Mouse (Mus musculus) stomach, embryonic 16.5 days (tissue): ENCODE measurements around the gene Ddost. TPM values are rescaled to one million over a fixed set of nuclear protein-coding genes. Genes with fewer than 3 reads are reported as not detected.

Source experiments
- ATAC-seq: fragments of 200-750 bp; cut with Nextera tagmentation; 2 replicates; pipeline ENCODE4 v1.8.0; 2017; ENCODE audit warnings: moderate number of reproducible peaks, moderate TSS enrichment; ENCODE audit not compliant: insufficient read depth, low FRiP score
- H3K27ac ChIP-seq: fragments of 300-500 bp; sonication (generic); 2 replicates; pipeline ENCODE4 v1.5.1; 2014; ENCODE audit warnings: low read length
- H3K27me3 ChIP-seq: fragments of 300-500 bp; sonication (generic); 2 replicates; pipeline ENCODE4 v1.6.1; 2014; ENCODE audit warnings: low read length, control low read depth, mixed read lengths; ENCODE audit not compliant: control insufficient read depth, insufficient read depth
- H3K36me3 ChIP-seq: fragments of 300-500 bp; sonication (generic); 2 replicates; pipeline ENCODE4 v1.6.1; 2014; ENCODE audit warnings: low read length; ENCODE audit not compliant: control insufficient read depth, insufficient read depth
- H3K4me1 ChIP-seq: fragments of 300-500 bp; sonication (generic); 2 replicates; pipeline ENCODE4 v1.6.1; 2014; ENCODE audit warnings: low read length, control low read depth, mixed read lengths; ENCODE audit not compliant: control insufficient read depth, insufficient read depth
- H3K4me2 ChIP-seq: fragments of 300-500 bp; sonication (generic); 2 replicates; pipeline ENCODE4 v1.6.1; 2014; ENCODE audit warnings: low read depth, low read length, mixed read lengths
- H3K4me3 ChIP-seq: fragments of 300-500 bp; sonication (generic); replicated peaks from 2 replicates; pipeline ENCODE4 v1.5.1; 2014; ENCODE audit warnings: mild to moderate bottlenecking, low read length
- H3K9ac ChIP-seq: fragments of 300-500 bp; sonication (generic); 2 replicates; pipeline ENCODE4 v1.6.1; 2014; ENCODE audit warnings: low read length
- H3K9me3 ChIP-seq: fragments of 300-500 bp; sonication (generic); replicated peaks from 2 replicates; pipeline ENCODE4 v1.6.1; 2016; ENCODE audit warnings: low read length, control low read depth; ENCODE audit not compliant: control insufficient read depth
- WGBS: fragments of 180-500 bp; shearing (Covaris S2); extraction: QIAGEN DNeasy Blood & Tissue Kit; methylation state at CpG from one replicate; pipeline ENCODE4 v1.1.7; 2014; 5-methylcytosine and 5-hydroxymethylcytosine counted together
- polyA plus RNA-seq: library from polyadenylated mRNA; unstranded; fragments of >200 nt; fragmentation: Nextera tagmentation; extraction: Ambion mirVana; gene quantifications from 2 replicates; pipeline ENCODE4 v1.2.1, GENCODE M21; 2015

Gene Ddost
- 418 and 440 TPM in 2 replicates for polyA plus RNA-seq

DNA sequence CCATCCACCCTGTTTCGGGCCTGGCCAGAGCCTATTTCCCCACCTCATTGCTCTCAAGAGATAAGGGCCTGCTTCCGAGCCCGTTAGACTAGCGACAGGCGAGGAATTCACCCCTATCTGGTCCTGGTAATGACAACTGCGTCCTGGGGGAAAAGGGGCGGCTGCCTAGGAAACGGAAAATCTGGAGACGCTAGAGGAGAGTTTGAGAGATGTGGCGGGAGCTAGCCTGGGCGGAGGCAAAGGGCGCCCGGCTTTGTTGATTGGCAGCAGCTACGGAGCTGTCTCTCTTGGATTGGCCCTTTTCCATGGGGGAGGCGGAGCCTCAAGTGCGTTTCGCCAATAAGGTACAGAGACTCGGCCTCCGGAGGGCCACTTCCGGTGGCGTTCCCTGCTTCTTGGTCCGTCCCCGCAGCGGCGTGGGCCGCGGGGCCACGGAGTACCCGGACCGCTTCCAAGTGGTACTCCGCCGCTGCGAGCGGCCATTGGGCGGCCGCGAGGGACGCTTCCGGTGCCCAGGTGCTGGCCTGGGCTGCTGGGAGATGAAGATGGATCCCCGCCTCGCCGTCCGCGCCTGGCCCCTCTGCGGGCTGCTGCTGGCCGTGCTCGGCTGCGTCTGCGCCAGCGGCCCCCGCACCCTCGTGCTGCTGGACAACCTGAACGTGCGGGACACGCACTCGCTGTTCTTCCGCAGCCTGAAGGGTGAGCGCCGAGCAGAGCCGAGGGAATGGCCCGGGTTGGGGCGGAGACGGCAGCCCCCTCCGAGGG lies at the start of gene Ddost:
Gene Ddost, plus strand, starts transcription at position 391 of the 765 bp plus-strand sequence.
- no peaks in the 10 kb centered on the region for H3K27me3 ChIP-seq
- H3K27ac ChIP-seq = peak within 1 kb of the TSS; percentile 81
- peak within 1 kb of the TSS; percentile 97 for H3K9ac ChIP-seq
- no peaks in the 10 kb centered on the region for H3K9me3 ChIP-seq
- under 1% methylated on average over 64 of the region's 64 CpGs for whole genome bisulfite sequencing
- H3K4me1 ChIP-seq = peaks cover 16% of the 10 kb centered on the region
- peak within 1 kb of the TSS; percentile 72 for H3K4me2 ChIP-seq
- peak within 1 kb of the TSS; percentile 98 for H3K4me3 ChIP-seq
- ATAC-seq = peak; percentile 98
- 0 out of 2 replicates have a peak, but pooled peaks cover 5% of the 10 kb centered on the region for H3K36me3 ChIP-seq

DNA sequence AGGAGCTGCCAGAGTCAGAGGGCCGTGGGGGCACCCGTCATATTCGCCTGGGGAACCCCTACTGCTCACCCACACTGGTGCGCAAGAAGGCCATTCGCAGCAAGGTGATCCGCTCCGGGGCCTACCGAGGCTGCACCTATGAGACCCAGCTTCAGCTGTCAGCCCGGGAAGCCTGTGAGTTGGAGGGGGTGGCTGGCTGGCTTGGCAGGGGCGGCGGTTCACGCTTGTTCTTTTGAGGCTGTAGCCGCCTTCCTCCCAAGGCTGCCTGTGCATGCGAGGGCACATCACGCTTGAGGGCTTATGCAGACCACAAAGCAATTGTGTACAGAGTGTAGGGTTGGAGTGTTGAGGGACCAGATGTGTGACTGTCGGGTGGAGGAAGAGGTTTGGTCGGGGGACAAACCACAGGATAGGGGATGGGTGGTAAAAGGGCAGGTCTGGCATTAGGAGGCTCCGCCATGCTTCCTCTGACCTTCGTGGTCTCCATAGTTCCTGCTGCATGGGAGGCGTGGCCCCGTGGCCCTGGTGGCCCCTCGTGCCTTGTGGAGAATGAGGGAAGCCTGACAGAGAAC lies 47.3 kb upstream of the Ddost start:
- no peak overlapping the region for H3K27ac ChIP-seq
- WGBS = 77% methylated on average over 22 of the region's 22 CpGs

DNA sequence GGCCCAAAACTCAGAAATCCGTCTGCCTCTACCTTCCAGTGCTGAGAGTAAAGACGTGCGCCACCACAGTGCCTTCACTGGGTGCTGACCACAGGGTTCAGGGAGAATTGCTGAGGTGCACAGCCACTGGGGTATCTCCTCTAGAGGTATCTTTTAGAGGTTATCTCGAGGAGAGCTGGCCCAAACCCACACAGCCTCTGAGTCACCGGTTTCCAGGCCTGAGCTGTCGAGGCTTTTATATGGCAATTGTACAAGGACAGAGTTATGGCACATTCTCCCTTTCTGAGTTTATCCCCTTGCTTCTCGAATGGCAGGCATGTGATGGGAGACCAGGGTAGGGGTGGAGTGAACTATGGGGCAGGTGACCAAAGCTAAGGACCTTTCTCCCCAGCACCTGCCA lies 45.9 kb upstream of the Ddost start:
- H3K27ac ChIP-seq = no peak overlapping the region
- 75% methylated on average over 7 of the region's 7 CpGs for WGBS
- H3K27me3 ChIP-seq = peaks cover 6% of the 10 kb centered on the region
- H3K36me3 ChIP-seq = no peaks in the 10 kb centered on the region
- no peaks in the 10 kb centered on the region for H3K9me3 ChIP-seq
- no peak for ATAC-seq
- no peak overlapping the region for H3K4me3 ChIP-seq
- no peak overlapping the region for H3K9ac ChIP-seq
- 0 out of 2 replicates have a peak, but pooled peaks cover 3% of the 10 kb centered on the region for H3K4me1 ChIP-seq
- H3K4me2 ChIP-seq = no peak overlapping the region

More for the DNA sequence above, 47.3 kb upstream of the Ddost start:
- Histone ChIP-seq H3K4me3 (no peak overlapping the region), H3K4me1 (no peaks in the 10 kb centered on the region), H3K9me3 (no peaks in the 10 kb centered on the region), H3K9ac (no peak overlapping the region), H3K4me2 (no peak overlapping the region), H3K36me3 (no peaks in the 10 kb centered on the region), H3K27me3 (no peaks in the 10 kb centered on the region)
- no peak for ATAC-seq

DNA sequence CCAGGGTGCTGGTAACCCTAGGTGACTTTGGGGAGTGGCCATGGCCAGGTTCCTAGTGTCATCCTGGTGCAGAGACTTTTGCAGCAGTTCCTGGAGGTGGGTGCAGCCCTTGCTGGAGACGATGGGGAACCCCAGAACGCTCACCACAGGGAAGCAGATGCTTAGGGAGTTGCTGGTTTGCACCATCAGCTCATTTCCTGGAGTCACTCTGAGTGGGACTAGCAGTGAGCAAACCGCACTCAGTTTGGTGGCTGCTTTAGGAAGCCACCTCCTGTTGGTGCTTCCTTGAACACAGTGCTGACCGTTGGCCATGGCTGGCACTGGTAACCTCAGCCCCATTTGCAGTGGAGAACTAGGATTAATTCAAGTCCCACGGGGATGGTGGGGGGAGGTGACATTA lies 45.0 kb upstream of the Ddost start:
- Histone ChIP-seq H3K36me3 (no peaks in the 10 kb centered on the region), H3K4me1 (0 out of 2 replicates have a peak, but pooled peaks cover 3% of the 10 kb centered on the region), H3K27ac (no peak overlapping the region), H3K4me2 (no peak overlapping the region), H3K4me3 (no peak overlapping the region), H3K9me3 (no peaks in the 10 kb centered on the region), H3K27me3 (peaks cover 6% of the 10 kb centered on the region), H3K9ac (no peak overlapping the region)
- ATAC-seq = no peak
- 78% methylated on average over 5 of the region's 5 CpGs for WGBS

DNA sequence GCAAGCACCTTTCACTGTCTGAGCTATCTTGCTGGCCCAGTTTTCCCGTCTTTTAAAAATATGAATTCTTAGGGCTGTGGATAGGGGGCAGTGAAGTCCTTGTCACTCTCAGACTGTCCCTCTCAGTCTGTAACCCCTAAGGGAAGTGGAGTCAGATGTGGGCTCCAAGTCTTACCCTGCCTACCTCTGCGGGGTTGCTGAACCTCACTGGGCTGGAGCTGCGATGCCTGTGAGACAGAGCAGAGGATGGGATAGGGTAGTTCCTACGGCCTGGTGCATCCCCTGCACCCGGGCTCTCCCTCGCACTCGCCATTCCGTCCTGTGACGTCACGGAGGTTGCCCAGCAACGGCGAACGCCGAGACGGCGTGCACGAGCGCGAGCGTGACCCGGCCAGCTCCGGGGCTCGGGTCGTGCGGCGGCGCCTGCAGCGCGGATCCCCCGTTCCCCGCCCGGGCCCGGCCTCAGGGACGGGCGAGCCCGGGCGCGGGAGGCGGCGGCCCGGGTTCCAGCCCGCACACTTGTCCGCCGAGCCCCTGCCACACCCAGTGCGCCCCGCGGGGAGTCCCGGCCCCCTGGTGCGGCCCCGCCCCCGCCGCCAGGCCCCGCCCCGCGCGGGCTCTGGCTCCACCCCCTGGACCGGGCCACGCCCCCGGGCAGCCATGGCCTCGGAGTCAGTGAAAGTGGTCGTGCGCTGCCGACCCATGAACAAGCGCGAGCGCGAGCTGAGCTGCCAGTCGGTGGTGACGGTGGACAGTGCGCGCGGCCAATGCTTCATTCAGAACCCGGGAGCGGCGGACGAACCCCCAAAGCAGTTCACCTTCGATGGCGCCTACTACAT lies 42.5 kb upstream of the Ddost start:
- WGBS = under 1% methylated on average over 76 of the region's 78 CpGs

DNA sequence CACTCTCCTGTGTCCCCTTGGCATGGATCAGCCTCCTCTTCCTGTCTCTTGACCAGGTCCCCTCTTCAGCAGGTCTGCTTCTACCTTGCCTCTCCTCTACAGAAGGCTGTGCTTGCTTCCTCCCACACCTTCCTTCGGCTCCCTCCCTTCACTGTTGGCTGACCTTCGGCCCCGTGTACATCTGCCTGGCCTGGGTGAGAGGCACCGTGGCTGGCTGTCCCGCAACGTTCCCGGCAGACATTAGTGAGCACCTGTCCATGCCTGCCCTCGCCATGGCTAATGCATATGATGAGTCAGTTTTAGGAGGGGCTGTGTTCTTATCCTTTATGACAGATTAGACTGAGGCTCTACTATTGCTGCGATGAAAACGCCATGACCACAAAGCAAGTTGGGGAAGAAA lies 36.7 kb upstream of the Ddost start:
- no peak overlapping the region for H3K4me3 ChIP-seq
- H3K36me3 ChIP-seq = no peaks in the 10 kb centered on the region
- H3K27me3 ChIP-seq = peaks cover 6% of the 10 kb centered on the region
- 74% methylated on average over 10 of the region's 10 CpGs for WGBS
- no peak for ATAC-seq
- no peaks in the 10 kb centered on the region for H3K9me3 ChIP-seq
- no peak overlapping the region for H3K27ac ChIP-seq
- H3K4me2 ChIP-seq = no peak overlapping the region
- H3K4me1 ChIP-seq = no peaks in the 10 kb centered on the region
- no peak overlapping the region for H3K9ac ChIP-seq

More for the DNA sequence above, 42.5 kb upstream of the Ddost start:
- Histone ChIP-seq H3K27me3 (peaks cover 6% of the 10 kb centered on the region), H3K4me1 (0 out of 2 replicates have a peak, but pooled peaks cover 3% of the 10 kb centered on the region), H3K27ac (no peak overlapping the region), H3K9ac (peak overlapping the region; percentile 67), H3K4me2 (peak overlapping the region; percentile 87), H3K9me3 (no peaks in the 10 kb centered on the region), H3K36me3 (no peaks in the 10 kb centered on the region), H3K4me3 (peak overlapping the region; percentile 72)
- peak; percentile 92 for ATAC-seq

DNA sequence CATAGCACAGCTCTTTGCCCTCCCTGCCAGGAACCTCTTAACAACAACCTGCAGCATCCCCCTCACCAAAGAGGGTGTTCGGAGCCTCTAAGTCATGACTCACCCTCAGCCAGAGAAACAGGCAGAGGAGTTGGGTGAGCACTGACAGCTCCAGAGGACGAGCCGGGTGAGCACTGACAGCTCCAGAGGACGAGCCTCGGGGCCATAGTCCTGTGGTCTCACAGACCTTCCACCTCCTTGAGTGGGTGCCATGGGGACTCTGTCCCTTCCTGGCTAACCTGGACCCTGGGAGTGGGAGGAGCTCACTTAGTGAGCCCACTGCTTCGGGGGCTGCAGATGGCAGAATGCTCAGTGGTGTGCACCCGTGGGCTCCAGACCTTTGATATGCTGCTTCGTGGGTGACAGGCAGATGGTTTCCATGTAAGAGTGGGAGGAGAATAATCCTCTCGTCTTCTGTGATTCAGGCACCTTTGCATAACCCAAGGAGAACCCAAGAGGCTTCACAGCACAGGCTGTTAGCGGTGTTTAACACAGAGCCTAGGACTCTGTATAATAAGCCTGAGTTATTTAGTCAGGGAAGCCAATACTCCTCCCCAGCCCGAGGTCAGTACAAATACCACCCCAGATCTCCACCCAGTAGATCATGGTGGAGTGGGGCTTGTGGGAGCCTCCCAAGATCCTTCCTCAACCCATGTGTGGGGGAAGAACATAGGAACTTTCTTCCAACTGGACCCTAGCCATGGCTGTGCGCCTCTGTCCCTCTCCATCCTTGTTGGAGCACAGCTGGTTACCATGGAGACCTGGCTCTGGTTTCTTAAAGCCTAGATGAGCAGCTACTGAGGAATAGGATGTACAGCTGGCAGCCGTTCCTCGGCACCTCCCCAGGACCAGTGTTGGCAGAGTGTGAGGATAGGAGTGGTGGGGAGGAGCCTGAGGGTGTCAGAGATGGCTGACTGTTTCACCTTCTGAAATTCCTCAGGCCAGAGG lies 32.2 kb upstream of the Ddost start:
- Histone ChIP-seq H3K9ac (no peak overlapping the region), H3K9me3 (no peaks in the 10 kb centered on the region), H3K4me3 (no peak overlapping the region), H3K4me1 (no peaks in the 10 kb centered on the region), H3K4me2 (no peak overlapping the region), H3K27me3 (no peaks in the 10 kb centered on the region), H3K27ac (no peak overlapping the region), H3K36me3 (no peaks in the 10 kb centered on the region)
- peak; percentile 85 for ATAC-seq
- 55% methylated on average over 14 of the region's 14 CpGs for WGBS

DNA sequence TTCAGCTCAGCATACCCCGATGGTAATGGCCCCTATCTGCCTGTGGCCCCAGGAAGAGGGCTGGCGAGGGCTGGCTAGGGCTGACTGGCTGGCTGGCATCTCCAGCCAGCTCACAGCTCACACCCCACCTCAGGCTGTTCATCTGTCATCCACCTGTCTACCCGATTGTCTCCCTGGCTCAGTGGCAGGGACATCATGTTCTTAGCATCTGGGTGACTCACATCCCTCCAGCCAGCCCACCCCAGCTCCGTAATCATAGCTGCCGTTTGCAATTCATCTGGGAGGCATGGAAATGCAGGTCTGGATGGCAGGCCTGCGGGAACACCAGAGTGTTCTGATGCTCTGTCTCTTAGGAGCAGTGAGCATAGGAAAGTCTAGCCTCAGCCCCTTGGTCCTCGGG lies 26.2 kb upstream of the Ddost start:
- Histone ChIP-seq H3K4me3 (no peak overlapping the region), H3K4me1 (no peaks in the 10 kb centered on the region), H3K27ac (no peak overlapping the region), H3K4me2 (no peak overlapping the region), H3K9me3 (no peaks in the 10 kb centered on the region), H3K36me3 (no peaks in the 10 kb centered on the region), H3K9ac (no peak overlapping the region), H3K27me3 (no peaks in the 10 kb centered on the region)
- ATAC-seq = no peak
- WGBS = 65% methylated on average over 7 of the region's 7 CpGs
